Mouse (Mus musculus): ENCODE results near the gene Rpl39l.

DNA sequence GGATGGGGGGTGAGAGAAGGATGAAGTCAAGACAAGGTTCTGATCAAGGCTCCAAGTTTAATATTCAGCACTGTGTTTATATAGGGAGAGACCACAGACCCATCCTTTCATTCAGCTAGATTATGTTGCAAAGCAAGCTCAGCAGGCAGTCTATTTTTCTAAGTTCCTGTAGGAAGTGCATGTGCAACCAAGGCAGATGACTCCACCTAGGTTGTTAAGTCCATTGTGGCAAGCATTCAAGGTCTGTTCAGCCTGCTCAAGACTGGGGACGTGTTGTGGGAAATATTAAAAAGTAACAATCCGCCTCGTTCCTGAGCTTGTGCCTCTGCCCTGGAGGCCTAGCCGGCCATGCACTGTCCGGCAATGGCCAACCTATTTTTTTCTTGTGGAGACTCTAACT, 22.6 kb upstream of the Rpl39l start:
- TF ChIP-seq EP300 (IDR thresholded peaks at IDR 0.05; ENCODE audit: low read depth) (no peak), CTCF (IDR thresholded peaks at IDR 0.05; ENCODE audit: low read depth) (no peak)
